Mouse (Mus musculus) hematopoietic stem cell, adult 5-6 weeks (primary cell): ENCODE results near the gene Glipr2. TPM values are rescaled to one million over a fixed set of nuclear protein-coding genes. Genes with fewer than 3 reads are reported as not detected.

Experiments
- ATAC-seq, 2 experiments: fragments of 125-278 bp in 1 of 2; replicated peaks in 1 of 2; 2 replicates each; pipeline ENCODE4 v1.8.0; 2016 to 2017; ENCODE audit warnings: inconsistent platforms in 2 of 2, mild to moderate bottlenecking in 2 of 2, moderate number of reproducible peaks in 2 of 2, low read depth in 1 of 2, moderate TSS enrichment in 1 of 2; ENCODE audit not compliant: low FRiP score in 2 of 2, poor library complexity in 2 of 2, severe bottlenecking in 2 of 2, insufficient read depth in 1 of 2, low TSS enrichment in 1 of 2
- total RNA-seq: library from RNA; stranded (forward); fragments of 172-1452, 232-1000 nt; gene quantifications from 2 replicates; pipeline ENCODE4 v1.2.3, GENCODE M21; 2017

Glipr2 gene
- total RNA-seq, 1 experiment from 2014 or later: 40.2 TPM

DNA sequence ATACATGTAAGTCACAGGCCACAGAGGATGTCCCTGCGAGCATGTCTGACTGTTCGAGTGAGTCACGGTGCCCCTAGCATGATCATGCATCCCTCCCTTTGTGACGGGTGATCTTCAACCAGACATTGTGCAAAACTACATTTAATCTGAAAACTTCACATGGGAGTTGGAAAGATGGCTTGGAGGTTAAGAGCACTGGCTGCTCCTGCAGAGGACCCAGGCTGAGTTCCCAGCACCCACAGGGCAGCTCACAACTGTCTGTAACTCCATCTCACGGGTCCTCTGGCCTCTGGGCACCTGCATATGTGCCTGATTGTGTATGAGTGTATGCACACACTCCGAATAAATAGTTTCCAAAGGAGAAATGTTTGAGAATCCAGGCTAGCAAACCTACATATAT is 67.0 kb downstream of the Glipr2 start:
- ATAC-seq: no peak

DNA sequence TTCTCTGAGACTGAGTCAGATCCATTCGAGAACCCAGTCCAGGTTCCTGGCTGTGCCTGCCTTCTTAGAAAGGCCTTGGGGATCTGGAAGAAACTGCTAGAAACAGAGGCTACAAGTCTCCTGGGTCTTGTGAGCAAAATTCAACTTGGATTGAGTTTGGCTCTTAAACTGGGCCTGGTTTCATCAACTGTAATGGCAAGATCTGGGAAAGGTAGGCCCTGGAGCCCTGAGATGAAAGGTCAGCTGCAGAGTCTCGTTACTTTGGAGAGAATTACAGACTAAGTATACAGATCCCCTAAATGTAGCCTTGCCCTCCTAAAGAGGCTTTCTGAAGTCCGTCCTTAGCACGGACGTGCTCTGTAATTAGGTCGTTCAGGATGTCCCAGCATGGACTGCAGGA is 68.4 kb downstream of the Glipr2 start:
- no peak for ATAC-seq

Other genes starting within 250 kb of the Glipr2 start
- gene Olfr71, start 247.1 kb upstream of the Glipr2 start, total RNA-seq: not detected in 2 replicates
- gene Hrct1, start 230.2 kb upstream of the Glipr2 start, total RNA-seq: not detected in 2 replicates
- not detected in 2 replicates for gene Spaar, start 227.4 kb upstream of the Glipr2 start, total RNA-seq
- not detected in 2 replicates for gene Olfr159, start 186.4 kb upstream of the Glipr2 start, total RNA-seq
- not detected in 2 replicates for gene Olfr156, start 133.5 kb upstream of the Glipr2 start, total RNA-seq
- not detected in 2 replicates for gene Olfr157, start 117.2 kb upstream of the Glipr2 start, total RNA-seq
- not detected in 2 replicates for gene Olfr155, start 105.8 kb upstream of the Glipr2 start, total RNA-seq
- gene Reck, start 81.9 kb upstream of the Glipr2 start, total RNA-seq: 2.5 and 2.8 TPM in 2 replicates
- gene Ccin, start 26.1 kb downstream of the Glipr2 start, total RNA-seq: 0.44 TPM in 1 of 2 replicates, not detected in the other
- gene Clta, start 47.1 kb downstream of the Glipr2 start, total RNA-seq: 288 and 367 TPM in 2 replicates
- gene Gne, start 126.8 kb downstream of the Glipr2 start, total RNA-seq: 31.5 and 32.3 TPM in 2 replicates